Mouse (Mus musculus): ENCODE results near the gene Trarg1.
A peak's percentile ranks its signal among the peaks of the same experiment; 100 is the strongest.

The Trarg1 gene

DNA sequence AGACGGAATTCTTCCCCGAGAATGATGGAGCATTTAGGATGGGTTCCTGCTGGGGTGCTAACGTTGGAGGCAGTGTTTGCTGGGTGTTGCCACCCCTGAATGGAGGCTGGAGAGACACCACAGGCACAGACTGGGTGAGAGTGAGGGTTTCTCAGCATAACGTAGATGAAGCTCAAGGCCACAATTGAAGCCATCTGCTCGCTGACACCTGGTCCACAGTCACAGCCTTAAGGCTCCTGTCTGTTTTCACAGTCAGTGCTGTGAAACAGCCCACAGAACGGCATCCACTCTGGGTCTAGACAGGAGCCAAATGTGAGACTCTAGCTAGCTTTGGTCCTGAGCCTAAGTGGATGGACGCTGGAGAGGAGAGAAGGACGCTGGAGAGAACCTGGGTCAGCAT, 5.4 kb upstream of the Trarg1 start:
- DNase-seq (ENCODE audit: low spot score): no peak

DNA sequence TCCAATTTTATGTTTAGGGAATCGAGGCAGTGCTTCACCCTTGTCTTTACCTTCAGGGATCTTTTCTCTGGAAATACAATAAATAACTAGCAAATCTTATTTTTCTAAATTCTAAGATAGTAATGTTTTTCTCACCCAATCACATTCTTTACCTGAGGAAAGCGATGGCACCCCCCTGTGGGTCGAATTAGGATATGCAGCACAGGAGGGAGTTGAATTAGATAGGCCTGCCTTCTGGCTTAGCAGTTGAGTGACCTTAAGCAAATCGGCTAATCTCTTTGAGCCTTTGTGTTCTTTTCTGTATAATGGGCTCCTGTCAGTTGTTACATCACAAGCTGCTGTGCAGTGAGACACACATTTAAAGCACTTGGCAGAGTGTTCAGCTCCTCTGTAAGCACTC, 4.9 kb upstream of the Trarg1 start:
- DNase-seq (ENCODE audit: low spot score): no peak

DNA sequence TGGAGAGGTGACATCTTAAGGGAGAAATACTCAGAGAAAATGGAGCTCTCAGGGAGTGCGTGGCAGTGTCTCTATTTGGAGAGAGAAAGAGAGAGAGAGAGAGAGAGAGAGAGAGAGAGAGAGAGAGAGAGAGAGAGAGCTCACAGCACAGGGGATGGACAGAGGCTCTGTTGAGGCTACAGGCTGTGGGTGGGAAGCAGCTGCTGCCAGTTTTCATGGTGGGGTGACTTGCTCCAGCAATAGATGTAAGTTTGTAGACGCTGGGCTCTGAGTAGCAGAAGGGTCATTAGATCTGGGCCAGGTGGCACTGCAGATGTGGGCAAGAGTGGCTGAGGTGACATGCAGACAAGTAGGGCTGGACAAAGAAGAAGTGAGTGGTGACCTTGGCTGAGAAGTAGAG, 6.0 kb downstream of the Trarg1 start:
- DNase-seq (ENCODE audit: low spot score): no peak

DNA sequence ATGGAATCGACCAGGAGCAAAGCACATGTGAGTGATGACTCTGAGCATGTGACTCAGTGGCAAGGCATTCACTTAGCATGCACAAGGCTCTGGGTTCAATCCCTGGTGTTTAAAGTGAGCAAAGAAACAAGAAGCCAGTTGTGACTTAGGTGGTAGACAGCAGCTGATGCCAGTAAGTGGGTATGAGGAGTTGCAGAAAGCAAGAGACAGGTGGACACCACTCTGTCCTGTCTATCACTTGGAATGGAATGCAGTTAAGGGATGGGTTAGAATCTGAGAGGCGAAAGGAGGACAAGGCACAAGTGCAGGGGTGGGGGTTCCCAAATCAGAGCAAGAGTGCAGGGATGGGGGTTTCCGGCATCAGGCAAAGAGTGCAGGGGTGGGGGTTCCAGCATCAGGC, 12.5 kb downstream of the Trarg1 start:
- DNase-seq (ENCODE audit: low spot score): no peak

DNA sequence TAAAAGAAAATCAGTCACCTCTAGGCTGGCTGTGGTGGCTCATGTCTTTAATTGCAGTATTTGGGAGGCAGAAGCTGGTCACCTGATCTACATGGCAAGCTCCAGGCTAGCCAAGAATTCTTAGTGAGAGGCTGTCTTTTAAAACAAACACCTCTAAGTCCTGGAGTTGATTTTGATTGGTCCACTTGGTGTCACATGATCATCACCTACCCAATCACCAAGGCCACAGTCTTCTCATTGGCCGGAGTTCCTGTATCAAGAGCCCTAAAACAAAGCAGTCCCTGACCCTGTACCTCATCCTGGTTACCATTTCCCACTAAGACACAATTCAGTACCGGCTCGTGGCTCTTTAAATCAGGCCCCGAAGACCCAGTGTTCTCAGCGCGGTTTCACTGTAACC, 16.2 kb downstream of the Trarg1 start:
- no peak for DNase-seq (ENCODE audit: low spot score)

DNA sequence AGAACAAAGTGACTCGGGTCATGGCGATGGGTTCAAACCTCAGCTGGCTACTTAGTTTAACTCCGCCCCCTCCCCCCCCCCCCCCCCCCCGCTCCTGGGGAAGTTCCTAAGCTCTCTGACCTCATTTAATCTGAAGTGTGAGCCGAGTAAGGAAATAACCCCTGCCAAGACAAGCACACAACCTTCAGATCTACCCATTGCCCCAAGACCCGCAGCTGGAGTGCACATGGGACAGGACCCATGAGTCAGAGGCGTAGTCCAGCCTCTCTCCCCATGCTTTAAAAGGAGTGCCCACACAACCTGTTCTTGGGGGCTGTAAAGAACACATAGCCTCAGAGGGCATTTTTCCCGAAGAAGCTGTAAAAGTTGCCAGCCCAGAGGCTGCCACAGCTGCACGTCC, 20.0 kb downstream of the Trarg1 start:
- no peak for DNase-seq (ENCODE audit: low spot score)

DNA sequence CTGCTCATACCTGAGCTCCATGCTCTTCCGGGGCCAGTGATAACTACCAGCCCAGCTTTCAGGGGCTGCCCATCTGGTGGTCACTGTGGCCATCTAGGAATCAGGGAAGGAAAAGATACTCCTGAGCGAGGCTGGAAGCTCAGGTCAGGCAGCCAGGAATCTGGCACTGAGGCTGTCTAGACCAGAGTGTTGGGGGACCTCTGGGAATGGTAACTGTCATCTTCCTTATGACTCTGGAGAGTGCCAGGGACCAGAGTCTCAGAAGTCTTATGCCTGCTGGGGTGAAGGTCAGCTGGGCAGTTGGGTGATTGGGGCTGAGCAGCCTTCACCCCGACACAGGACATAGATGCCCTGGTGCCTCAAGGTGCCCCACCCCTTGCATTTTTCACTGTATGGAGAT, 28.0 kb downstream of the Trarg1 start:
- no peak for DNase-seq (ENCODE audit: low spot score)

DNA sequence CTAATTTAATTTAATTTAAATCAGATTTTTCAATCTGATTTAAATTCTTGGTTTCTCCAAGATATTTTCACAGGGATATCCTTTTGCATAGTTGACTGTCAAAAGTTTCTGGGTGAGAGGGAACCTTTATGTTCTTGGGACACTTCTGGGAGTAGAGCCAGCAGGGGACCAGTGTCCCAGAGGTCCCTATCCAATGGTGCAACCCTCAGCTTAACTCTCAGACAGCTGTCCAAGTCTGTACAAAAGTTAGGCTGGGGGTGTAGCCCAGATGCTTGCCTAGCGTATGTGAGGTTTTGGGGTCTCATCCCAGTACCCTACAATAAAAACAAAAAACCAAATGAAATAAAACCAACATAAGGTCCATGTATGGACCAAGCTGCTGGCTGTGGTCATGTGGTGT, 28.5 kb downstream of the Trarg1 start:
- no peak for DNase-seq (ENCODE audit: low spot score)

DNA sequence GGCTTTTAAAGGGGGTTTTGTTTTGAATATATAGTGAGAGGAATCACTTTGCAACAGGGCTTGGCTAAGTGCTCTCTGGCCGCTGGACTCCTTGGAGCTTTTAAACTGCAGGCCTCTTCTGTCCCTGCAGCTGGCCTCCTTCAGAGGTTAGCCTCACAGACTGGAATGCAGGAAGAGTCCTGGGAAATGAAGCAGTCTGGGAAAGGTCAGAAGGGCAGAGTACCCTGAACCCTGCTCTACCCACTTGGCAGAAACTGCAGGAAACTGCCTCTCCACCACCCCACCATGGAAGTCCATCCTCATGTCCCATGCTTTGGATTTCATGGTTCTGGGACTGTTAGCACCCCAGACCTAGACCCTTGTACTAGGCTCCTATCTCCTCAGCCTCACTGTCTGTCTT, 29.3 kb downstream of the Trarg1 start:
- DNase-seq (ENCODE audit: low spot score): peak; percentile 34

DNA sequence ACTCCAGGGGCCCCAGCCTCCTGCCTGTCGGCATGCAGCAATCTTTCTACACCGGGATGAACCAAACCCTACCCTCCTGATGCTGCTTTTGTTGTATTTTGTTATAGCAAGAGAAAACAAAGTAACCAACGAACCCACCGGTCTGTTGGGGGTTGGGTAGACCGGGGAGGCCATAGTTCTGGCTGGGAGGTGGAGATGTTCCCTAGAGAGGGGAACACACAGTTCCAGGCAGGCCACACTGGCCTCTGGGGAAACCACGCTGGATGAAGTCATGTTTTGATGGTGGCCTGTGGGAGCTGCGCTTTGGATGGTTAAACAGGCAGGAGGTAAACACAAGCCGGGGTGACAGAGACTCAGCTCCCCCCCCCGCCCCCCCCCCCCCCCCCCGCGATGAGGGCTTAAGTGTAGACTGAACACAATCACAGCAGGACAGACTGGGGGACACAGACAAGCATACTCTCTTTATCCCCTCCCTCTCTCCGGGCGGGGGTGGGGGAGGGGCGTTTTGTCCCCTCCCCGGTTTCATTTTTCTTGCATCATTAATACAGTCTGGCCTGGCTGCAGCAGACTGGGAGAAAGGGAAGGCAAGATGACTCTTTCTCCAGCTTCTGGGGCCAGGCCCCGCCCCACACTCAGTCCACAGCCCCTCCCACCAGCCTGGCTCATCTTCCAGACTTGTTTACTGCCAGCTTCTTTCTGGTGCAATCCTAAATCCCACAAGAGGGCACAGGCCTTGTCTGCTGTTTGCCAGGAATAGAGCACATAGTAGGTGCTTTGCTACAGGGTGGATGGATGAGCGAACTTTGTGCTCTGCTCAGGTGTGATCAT, 30.2 kb downstream of the Trarg1 start:
- peak; percentile 53 for DNase-seq (ENCODE audit: low spot score)

DNA sequence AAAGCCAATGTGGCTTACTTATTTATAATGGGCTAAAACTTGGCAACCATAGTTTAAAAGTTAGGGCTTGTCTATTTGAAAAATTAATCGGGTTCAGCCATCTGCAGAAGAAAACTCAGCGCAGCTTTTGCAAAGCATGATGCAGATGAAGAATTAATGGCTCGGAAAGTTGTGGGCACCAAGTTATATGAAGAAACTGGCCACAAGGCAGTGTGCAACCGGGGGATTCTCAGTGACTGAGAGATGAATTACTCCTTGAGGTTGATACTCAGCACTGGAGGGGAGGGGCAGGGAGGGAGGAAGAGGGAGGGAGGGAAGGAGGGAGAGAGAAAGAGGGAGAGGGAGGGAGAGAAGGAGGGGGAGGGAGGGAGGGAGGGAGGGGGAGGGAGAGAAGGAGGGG, 37.4 kb downstream of the Trarg1 start:
- no peak for DNase-seq (ENCODE audit: low spot score)

DNA sequence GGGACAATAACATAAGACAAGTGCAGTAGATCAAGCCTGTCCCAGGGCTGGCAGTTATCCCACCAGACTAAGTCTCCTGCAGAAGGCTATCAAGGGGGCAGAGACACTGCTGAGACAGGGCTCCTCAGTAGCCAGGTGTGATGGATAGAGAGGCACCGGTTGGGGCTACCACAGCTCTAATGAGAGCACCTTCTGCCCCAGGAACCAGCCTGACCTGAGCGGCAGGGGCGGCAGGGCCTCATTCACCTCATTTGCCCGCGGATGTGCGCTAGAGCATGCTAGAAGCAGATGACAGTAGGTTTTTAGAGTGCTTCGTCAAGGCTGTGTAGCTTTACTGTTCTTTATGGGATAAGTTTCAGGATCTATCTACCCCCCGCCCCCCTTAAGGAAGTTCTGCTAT, 44.3 kb downstream of the Trarg1 start:
- DNase-seq (ENCODE audit: low spot score): no peak

DNA sequence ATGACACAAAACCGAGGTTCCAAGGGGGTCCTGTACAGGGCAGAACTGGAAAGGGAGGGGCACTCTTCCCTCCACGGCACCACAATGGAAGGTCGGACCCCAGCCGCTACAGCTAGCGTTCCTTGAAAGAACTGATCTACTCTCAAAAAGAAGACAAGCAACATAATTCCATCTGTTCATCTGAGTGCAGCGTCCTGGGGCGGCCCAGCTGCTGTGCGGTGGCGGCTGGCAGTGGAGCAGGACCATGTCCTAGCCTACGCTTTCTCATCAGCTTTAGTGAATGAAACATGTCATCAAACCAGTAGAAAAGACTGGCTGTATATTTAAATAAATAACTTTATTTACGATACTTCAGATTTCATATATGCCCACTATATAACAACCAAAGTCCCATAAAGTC, 48.5 kb downstream of the Trarg1 start:
- DNase-seq (ENCODE audit: low spot score): no peak

DNA sequence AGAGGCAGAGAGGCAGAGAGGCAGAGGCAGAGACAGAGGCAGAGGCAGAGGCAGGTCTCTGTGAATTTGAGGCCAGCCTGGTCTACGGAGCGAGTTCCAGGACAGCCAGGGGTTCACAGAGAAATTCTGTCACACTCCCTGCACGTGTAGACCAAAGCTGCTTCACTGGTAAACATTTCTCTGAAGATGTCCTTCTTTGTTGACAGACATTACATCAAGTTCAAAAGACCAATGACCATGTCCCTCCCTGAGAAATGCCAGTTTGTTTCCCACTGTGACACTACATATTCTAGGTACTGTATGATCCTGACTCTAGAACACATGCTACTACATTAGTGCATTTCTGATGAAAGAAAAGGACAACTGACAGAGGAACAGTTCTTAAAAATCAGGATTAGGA, 51.0 kb downstream of the Trarg1 start:
- DNase-seq (ENCODE audit: low spot score): no peak

DNA sequence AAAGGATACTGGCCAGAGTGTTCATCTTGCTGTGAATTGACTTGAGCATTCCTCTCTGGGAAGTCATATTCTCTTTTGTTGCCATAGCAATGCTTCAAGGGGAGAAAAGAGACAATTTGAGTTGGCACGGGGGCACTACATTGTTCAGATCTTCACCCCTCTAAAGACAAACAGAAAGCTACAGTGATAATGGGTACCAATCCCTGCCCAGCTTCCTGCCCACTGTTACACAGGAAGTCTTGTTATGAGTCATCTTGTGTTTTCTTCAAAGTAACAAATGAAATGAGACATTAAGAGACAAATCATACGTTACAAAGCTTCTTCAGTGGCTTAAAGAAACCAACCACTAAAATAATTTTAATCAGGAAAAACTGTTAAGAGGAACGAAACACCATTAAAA, 55.0 kb downstream of the Trarg1 start:
- peak; percentile 24 for DNase-seq (ENCODE audit: low spot score)

DNA sequence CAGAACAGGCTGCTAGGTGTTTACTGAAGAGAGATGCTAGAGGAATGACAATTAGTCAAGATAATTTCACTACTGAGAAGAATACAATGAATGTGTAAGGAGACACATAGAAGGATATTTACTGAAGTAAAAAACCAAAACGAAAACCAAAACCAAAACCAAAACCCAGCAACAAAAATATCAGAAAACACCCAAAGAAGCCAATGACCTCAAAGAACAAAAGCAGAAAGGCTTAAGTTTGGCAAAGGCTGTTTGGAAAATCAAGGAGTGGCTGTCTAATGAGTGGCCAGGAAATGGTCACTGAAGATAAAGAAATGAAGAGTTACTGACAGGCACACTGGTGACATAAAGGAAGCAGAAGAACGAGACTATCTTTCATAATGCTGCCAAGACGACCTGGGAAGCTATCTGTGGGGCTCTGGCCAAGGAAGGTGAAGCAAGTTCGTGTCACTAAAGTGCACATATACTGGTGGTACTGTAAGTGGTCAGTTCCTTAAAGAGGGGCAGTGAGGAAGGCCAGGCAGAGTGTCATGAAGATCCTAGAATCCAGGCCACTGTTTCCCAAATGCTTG, 56.2 kb downstream of the Trarg1 start:
- no peak for DNase-seq (ENCODE audit: low spot score)

DNA sequence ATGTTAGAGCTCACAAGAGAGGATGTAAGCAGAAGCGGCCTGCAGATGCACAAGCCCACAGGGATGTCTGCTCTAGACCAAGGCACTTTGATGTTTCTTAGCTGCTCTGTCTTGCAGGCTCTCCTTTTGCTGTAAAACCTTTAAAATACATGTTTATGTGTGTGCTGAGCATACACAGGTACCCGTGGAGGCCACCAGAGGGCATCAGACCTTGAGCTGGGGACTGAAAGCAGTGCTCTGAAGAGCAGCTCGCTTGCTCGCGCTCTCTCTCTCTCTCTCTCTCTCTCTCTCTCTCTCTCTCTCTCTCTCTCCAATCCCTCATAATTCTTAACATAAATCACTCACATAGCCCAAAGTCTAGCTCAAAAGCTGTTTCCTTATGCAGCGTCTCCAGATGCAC, 59.5 kb downstream of the Trarg1 start:
- no peak for DNase-seq (ENCODE audit: low spot score)

DNA sequence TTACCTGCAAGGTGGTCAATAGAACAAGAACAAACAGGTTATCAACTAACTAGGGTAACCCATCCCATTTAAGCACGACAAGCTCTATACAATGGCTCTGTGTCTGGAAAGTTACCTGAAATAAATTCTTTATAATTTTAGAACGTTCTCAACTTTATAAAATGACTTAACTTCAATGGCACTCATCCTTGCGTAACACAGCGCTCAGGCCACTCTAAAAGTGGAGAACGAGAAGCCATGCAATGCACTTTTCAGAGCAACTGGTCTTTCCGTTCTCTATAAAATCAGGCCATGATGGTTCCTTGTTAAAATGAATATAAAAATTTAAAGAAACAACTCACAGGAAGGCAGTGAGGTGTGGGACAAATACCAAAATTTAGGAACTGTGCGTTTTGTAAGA, 62.9 kb downstream of the Trarg1 start:
- peak; percentile 39 for DNase-seq (ENCODE audit: low spot score)

DNA sequence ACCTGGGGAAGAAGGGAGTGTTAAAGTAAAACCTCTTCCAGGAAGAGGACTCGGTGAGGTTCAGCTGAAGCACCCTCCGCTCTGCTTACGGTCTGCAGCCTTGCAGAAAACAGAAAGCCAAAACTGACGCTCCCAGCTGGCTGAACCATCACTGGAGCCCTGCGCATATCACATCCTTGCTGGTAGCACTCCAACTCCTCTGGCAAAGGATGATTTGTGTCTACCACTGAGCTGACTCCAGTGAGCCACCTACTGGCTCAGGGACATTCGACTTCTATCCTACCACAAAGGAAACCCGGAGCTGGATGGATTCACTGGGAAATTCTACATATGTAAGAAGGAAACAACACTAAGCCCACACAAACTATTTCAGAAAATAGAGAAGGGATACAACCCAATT, 64.9 kb downstream of the Trarg1 start:
- DNase-seq (ENCODE audit: low spot score): peak; percentile 30

DNA sequence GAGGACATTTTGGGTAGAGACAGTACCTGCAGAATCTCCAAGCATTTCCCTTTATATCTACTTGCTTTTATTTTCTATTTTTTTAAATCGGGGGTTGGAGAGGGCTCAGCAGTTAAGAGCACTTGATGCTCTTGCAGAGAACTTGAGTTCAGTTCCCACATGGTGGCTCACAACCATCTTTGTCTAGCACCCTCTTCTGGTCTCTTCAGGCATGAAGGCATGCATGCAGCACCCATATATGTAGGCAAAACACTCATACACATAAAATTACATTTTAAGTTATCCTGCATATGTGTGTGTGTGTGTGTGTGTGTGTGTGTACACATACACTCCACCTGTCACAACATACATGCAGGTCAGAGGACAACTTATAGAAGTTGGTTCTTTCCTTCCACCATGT, 66.3 kb downstream of the Trarg1 start:
- no peak for DNase-seq (ENCODE audit: low spot score)

All from lung, postnatal 25 days (tissue).